Mouse (Mus musculus) midbrain, embryonic 16.5 days (tissue): ENCODE results near the gene Csf2. TPM values are rescaled to one million over a fixed set of nuclear protein-coding genes. Genes with fewer than 3 reads are reported as not detected.

Source experiments
- ATAC-seq: fragments of 200-750 bp; cut with Nextera tagmentation; 2 replicates; pipeline ENCODE4 v1.8.0; 2017; ENCODE audit warnings: moderate TSS enrichment
- H3K27ac ChIP-seq: fragments of 300-500 bp; sonication (generic); 2 replicates; pipeline ENCODE4 v1.5.1; 2014; ENCODE audit warnings: mild to moderate bottlenecking, low read length, mixed read lengths
- H3K27me3 ChIP-seq: fragments of 300-500 bp; sonication (generic); 2 replicates; pipeline ENCODE4 v1.6.1; 2014; ENCODE audit warnings: low read depth, low read length, mixed read lengths; ENCODE audit not compliant: control insufficient read depth, insufficient read depth
- H3K36me3 ChIP-seq: fragments of 300-500 bp; sonication (generic); 2 replicates; pipeline ENCODE4 v1.6.1; 2014; ENCODE audit warnings: mild to moderate bottlenecking, low read length, moderate library complexity, mixed read lengths; ENCODE audit not compliant: control insufficient read depth, insufficient read depth
- H3K4me1 ChIP-seq: fragments of 300-500 bp; sonication (generic); 2 replicates; pipeline ENCODE4 v1.6.1; 2014; ENCODE audit warnings: mild to moderate bottlenecking, low read length, mixed read lengths; ENCODE audit not compliant: control insufficient read depth, insufficient read depth
- H3K4me2 ChIP-seq: fragments of 300-500 bp; sonication (generic); 2 replicates; pipeline ENCODE4 v1.6.1; 2014; ENCODE audit warnings: mild to moderate bottlenecking, low read length, mixed read lengths
- H3K4me3 ChIP-seq: fragments of 300-500 bp; sonication (generic); 2 replicates; pipeline ENCODE4 v1.5.1; 2014; ENCODE audit warnings: low read depth, mild to moderate bottlenecking, low read length, moderate library complexity, mixed read lengths
- H3K9ac ChIP-seq: fragments of 300-500 bp; sonication (generic); 2 replicates; pipeline ENCODE4 v1.6.1; 2014; ENCODE audit warnings: low read depth, low read length, mixed read lengths
- H3K9me3 ChIP-seq: fragments of 300-500 bp; sonication (generic); replicated peaks from 2 replicates; pipeline ENCODE4 v1.6.1; 2014; ENCODE audit warnings: mild to moderate bottlenecking, low read length, mixed read lengths; ENCODE audit not compliant: control insufficient read depth, poor library complexity, severe bottlenecking
- WGBS: fragments of 180-500 bp; shearing (Covaris S2); extraction: QIAGEN DNeasy Blood & Tissue Kit; methylation state at CpG from one replicate; pipeline ENCODE4 v1.1.7; 2014; 5-methylcytosine and 5-hydroxymethylcytosine counted together
- polyA plus RNA-seq: library from polyadenylated mRNA; unstranded; fragments of >200 nt; fragmentation: Nextera tagmentation; extraction: Ambion mirVana; gene quantifications from 2 replicates; pipeline ENCODE4 v1.2.1, GENCODE M21; 2015

Gene Csf2
- polyA plus RNA-seq, 1 experiment from 2014 or later: not detected

DNA sequence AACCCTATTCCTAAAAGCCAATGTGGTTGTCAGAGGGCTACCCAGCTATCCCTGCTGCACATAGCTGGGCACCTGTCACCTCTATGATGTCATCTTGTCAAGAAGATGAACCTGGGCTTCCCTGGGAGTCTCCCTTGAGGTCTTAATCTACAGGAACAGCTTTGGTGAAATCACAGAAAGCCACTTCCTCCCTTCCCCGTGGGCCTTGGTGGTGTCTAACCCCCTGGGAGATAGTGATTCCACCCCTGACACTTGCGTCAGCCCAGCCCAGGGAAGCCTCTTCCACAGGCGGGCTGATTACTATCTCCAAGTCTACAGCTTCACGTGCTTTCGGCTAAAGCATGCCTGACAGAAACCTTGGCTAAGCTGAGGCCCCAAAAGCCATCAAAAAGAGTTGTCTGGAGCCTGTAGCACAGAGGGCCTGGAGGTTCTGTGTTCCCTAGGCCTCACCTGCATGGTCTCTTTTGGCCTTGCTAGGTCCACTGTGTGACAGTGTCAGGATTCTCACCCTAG, 22.0 kb upstream of the Csf2 start:
- no peaks in the 10 kb centered on the region for H3K4me1 ChIP-seq
- H3K9ac ChIP-seq: no peak overlapping the region
- no peaks in the 10 kb centered on the region for H3K27me3 ChIP-seq
- H3K36me3 ChIP-seq: no peaks in the 10 kb centered on the region
- no peak overlapping the region for H3K27ac ChIP-seq
- 89% methylated on average over 5 of the region's 5 CpGs for WGBS
- H3K4me2 ChIP-seq: no peak overlapping the region
- H3K4me3 ChIP-seq: no peak overlapping the region
- H3K9me3 ChIP-seq: no peaks in the 10 kb centered on the region
- ATAC-seq: no peak

DNA sequence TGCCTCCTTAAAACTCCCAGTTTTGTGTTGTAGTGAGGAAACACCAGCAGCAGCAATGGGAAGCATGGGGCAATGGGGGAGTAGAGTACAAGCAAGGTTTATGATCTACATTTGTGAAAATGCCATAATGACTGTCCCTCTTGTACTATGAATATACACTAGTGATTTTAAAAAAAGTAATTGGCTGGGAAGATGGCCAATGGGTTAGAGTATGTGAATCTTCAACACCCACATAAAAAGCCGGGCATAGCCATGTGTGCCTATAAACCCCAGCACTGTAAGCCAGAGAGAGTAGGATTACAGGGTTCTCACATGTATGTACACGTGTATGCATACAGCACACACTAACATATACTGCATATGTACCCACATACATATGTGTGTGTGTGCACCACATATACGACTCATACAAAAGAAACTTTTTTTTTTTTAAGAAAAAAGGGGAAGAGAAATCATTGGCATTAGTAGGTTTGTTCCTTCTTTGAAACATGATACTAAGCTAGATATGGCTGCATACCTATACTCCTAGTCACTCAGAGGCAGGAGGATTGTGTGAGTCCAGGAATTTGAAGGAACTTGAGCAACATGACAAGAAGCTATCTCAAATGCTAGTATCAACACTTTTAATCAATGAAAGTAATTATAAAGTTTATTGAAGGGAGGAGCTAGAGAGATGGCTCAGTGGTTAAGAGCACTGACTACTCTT, 19.9 kb upstream of the Csf2 start:
- no peak for ATAC-seq
- H3K9ac ChIP-seq: no peak overlapping the region
- H3K4me2 ChIP-seq: no peak overlapping the region
- H3K27ac ChIP-seq: no peak overlapping the region
- no peak overlapping the region for H3K4me3 ChIP-seq
- no peaks in the 10 kb centered on the region for H3K27me3 ChIP-seq
- no peaks in the 10 kb centered on the region for H3K9me3 ChIP-seq
- no peaks in the 10 kb centered on the region for H3K36me3 ChIP-seq
- WGBS: 90% methylated on average over 3 of the region's 3 CpGs
- no peaks in the 10 kb centered on the region for H3K4me1 ChIP-seq

DNA sequence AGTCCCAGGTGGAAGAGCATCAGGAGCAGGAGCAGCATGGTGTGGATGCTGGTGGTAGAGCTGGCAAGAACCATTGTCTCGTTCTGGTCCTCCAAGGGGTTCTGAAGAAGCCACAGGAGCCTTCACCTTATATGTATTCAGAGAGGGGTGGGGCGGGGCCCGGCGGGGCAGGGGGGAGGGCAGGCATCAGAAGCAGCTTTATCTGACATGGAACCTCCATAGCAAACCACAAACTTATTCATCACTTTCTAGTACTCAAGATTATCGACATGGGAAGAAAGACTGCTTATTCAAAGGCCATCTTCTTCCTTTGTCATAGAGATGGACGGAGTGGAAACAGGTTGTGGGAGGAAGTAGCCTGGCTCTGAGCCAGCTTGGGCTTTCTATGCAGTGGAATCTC, 17.7 kb upstream of the Csf2 start, which contains the start of gene Il3:
TSS of gene Il3 (minus strand) at position 101 of the 400 bp plus-strand sequence.
- WGBS: 86% methylated on average over 6 of the region's 6 CpGs
- Histone ChIP-seq H3K9ac (no peak within 1 kb of the TSS), H3K9me3 (no peaks in the 10 kb centered on the region), H3K27me3 (no peaks in the 10 kb centered on the region), H3K36me3 (no peaks in the 10 kb centered on the region), H3K4me1 (no peaks in the 10 kb centered on the region), H3K27ac (no peak within 1 kb of the TSS), H3K4me2 (no peak within 1 kb of the TSS), H3K4me3 (no peak within 1 kb of the TSS)
- ATAC-seq: no peak

DNA sequence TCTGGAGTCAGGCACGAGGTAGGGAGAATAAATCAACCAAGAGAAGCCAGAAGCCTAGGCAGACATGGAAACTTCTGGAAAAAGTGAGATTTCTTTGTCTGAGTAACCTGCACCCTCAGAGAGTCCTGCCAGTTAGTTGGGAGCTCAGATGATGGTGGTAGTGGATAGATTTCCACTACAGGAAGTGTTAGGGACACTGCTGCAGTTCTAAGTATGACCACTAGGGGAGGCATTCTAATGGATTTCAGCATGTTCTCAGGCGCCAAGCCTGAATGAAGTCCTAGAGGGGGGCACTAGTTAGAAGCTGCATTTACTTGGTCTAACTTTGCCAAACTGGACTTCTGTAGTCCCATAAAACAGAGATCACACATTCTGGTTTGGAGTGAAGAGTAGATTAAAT, 15.1 kb upstream of the Csf2 start:
- Histone ChIP-seq H3K27ac (no peak overlapping the region), H3K4me1 (no peaks in the 10 kb centered on the region), H3K9ac (no peak overlapping the region), H3K9me3 (peaks cover 5% of the 10 kb centered on the region; the same call in 1 of the 2 replicates), H3K4me3 (no peak overlapping the region), H3K27me3 (no peaks in the 10 kb centered on the region), H3K4me2 (no peak overlapping the region), H3K36me3 (no peaks in the 10 kb centered on the region)
- ATAC-seq: no peak
- WGBS: 47% methylated on average over 2 of the region's 2 CpGs

DNA sequence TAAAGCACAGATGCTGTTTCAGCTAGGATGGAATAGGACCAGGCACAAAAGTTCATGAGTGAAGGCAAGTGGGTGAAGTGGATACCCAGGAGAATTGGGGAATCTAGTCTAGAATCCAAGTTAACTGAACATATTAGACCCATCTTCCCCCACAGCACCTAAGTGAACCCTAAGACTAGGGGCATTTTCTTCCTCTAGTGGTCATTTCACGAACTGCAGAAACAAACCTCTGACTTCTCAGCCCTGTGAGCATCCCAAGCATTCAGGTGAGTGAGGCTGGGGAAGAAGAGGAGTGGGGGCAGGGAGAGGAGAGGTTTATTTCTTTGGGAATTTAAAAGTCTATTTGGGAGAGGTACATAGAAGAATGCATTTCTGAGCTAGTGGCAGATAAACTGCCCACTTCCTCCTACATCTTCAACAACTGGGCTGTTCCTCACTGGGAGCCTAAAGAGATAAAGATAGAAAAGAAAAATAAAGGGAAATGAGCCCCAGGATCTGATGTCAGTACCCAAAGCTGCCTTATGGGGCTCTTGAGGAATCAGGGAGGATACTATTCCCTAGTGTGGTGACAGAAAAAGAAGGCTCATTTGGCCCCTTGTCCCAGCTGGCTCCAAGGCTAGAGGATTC, 14.1 kb upstream of the Csf2 start:
- WGBS: 19% methylated on average over 1 of the region's 1 CpGs
- H3K27me3 ChIP-seq: no peaks in the 10 kb centered on the region
- H3K36me3 ChIP-seq: no peaks in the 10 kb centered on the region
- H3K9me3 ChIP-seq: peaks cover 5% of the 10 kb centered on the region; the same call in 1 of the 2 replicates
- no peak for ATAC-seq
- H3K4me3 ChIP-seq: no peak overlapping the region
- no peaks in the 10 kb centered on the region for H3K4me1 ChIP-seq
- H3K4me2 ChIP-seq: no peak overlapping the region
- H3K9ac ChIP-seq: no peak overlapping the region
- no peak overlapping the region for H3K27ac ChIP-seq

DNA sequence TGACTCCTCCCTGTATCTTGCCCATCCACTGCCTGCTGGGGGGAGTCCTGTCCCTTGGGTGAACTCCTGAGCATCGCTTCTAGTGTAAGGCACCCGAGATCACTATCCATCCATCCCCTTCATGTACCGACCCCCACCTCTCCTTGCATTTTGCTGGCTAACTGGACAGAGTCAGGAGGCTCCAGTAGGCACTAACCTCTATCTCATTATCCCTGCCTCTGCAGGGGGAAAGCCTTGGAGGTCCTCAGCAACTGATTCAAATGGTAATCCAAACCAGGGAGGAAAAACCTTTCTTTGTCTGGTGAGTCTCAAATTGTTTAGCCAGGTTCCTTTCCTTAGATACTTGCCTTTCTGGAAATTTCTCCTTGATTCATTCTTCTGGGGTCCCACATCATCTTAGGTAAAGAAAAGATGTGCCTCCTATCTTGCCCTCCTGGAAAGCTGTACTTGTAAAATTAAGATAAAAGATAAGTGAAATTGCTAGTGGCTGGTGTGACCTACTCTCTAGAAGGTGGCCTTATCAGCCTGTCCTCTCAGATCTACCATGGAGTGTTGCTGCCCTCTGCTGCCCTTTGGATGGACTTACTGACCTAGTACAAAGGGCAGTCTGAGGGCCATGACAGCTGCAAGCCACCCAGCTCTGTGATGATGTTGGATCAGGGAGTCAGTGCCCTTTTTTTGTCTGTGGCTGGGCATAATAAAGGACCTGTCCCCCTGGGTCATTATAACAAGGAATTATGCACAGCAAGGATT, 7.3 kb upstream of the Csf2 start:
- Histone ChIP-seq H3K36me3 (no peaks in the 10 kb centered on the region), H3K27me3 (no peaks in the 10 kb centered on the region), H3K4me3 (no peak overlapping the region), H3K9me3 (peaks cover 5% of the 10 kb centered on the region; the same call in 1 of the 2 replicates), H3K4me2 (no peak overlapping the region), H3K4me1 (no peaks in the 10 kb centered on the region), H3K9ac (no peak overlapping the region), H3K27ac (no peak overlapping the region)
- ATAC-seq: peak; percentile 81
- 27% methylated on average over 3 of the region's 3 CpGs for WGBS

DNA sequence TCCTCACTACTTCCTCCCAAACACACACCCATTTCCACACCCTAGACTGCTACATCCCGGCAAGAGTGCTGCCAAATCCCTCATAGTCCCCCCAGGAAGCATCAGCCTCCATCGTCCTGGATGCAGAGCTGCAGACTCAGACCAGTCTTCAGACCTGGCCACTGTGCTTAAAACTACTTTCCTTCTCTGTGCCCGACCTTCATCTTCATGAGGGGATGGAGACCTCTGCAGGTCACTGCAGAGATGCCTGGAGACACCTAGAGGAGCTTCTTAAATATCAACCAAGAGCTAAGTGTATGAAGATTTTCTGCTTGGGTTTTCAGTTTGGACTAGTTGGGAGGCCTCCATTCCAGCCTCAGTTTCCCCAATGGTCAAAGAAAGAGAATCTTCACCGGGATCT, 4.6 kb upstream of the Csf2 start:
- no peak overlapping the region for H3K4me3 ChIP-seq
- H3K27me3 ChIP-seq: no peaks in the 10 kb centered on the region
- no peak overlapping the region for H3K9ac ChIP-seq
- no peak for ATAC-seq
- no peaks in the 10 kb centered on the region for H3K4me1 ChIP-seq
- no peaks in the 10 kb centered on the region for H3K9me3 ChIP-seq
- no peak overlapping the region for H3K4me2 ChIP-seq
- 61% methylated on average over 4 of the region's 4 CpGs for WGBS
- H3K27ac ChIP-seq: no peak overlapping the region
- H3K36me3 ChIP-seq: no peaks in the 10 kb centered on the region

DNA sequence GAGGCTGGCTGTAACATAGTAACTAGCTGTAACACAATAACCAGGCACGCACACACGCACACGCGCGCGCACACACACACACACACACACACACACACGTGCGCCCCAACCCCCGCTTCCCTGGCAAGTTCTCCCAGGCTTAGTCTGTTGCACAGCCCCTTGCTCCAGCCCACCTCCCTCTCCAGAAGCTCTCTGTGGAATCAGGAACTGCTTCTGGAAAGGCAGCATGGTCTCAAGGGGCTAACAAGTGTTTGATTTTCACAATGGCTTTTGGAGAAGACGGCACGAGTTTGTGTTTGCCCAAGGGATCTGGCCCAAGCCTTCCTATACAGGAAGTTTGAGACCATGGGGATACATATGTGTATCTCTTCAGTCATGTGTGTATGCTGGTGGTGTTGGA, 1.1 kb upstream of the Csf2 start:
- no peak overlapping the region for H3K4me3 ChIP-seq
- H3K9ac ChIP-seq: no peak overlapping the region
- ATAC-seq: no peak
- no peaks in the 10 kb centered on the region for H3K4me1 ChIP-seq
- H3K4me2 ChIP-seq: no peak overlapping the region
- H3K9me3 ChIP-seq: no peaks in the 10 kb centered on the region
- no peaks in the 10 kb centered on the region for H3K27me3 ChIP-seq
- WGBS: 91% methylated on average over 11 of the region's 11 CpGs
- no peak overlapping the region for H3K27ac ChIP-seq
- no peaks in the 10 kb centered on the region for H3K36me3 ChIP-seq

DNA sequence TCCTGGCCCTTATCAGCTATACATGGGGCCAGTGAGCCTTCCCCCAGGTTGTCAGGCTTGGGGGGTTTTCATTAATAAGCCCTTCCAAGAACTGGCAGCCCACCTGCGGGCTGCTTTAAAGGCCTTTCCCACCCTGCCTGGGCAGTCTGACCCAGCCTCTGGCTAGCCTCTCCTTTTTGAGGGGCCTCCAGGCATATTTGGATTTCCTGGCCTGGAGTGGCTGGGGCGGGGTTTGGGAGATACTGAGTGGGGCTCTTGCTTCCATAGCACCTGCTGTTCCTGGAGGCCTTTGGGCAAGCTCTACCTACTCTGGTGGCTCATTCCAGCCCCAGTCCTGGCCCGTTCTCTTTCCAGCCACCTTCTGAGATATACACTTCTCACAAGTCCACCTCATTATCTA, 281 bp upstream of the Csf2 start:
- 92% methylated on average over 3 of the region's 3 CpGs for WGBS
- Histone ChIP-seq H3K4me3 (no peak overlapping the region), H3K27ac (no peak overlapping the region), H3K27me3 (no peaks in the 10 kb centered on the region), H3K9me3 (no peaks in the 10 kb centered on the region), H3K4me1 (no peaks in the 10 kb centered on the region), H3K4me2 (no peak overlapping the region), H3K36me3 (no peaks in the 10 kb centered on the region), H3K9ac (no peak overlapping the region)
- no peak for ATAC-seq
